Mouse (Mus musculus): ENCODE data around the gene Prima1. TPM values are rescaled to one million over a fixed set of nuclear protein-coding genes. Genes with fewer than 3 reads are reported as not detected.

The Prima1 gene
- polyA plus RNA-seq, 1 experiment from 2014 or later = 2.0 TPM

DNA sequence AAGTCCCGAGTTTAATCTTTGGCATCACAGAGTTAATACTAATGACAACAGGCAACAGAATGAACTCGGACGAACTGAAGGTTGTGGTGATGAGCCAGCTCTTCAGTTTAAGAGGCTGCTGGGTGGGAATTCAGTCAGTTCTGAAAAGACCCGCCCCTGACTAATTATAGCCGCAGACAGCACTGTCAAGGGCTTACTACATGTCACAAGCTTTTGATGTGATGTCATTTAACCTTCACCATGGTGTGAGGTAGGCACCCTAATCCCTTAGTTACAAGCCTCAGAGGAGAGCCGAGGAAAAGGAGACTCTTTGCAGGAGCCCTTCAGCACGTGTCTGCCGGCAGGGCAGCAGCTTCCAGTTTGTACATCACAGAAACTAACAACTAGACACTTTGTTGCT lies 53.7 kb downstream of the Prima1 start:
- no peaks in the 10 kb centered on the region for H3K27me3 ChIP-seq (ENCODE audit: control insufficient read depth, insufficient read depth, low read length)
- ATAC-seq (ENCODE audit: insufficient read depth, low FRiP score, low TSS enrichment) = no peak
- no peak overlapping the region for H3K9ac ChIP-seq (ENCODE audit: low read length)
- no peak overlapping the region for H3K27ac ChIP-seq (ENCODE audit: low read depth, low read length)
- H3K4me3 ChIP-seq (ENCODE audit: low read depth, low read length) = no peak overlapping the region
- WGBS = 76% methylated on average over 8 of the region's 8 CpGs
- H3K9me3 ChIP-seq (ENCODE audit: control insufficient read depth, low read length) = no peaks in the 10 kb centered on the region
- H3K36me3 ChIP-seq (ENCODE audit: control insufficient read depth, insufficient read depth, low read length) = no peaks in the 10 kb centered on the region
- H3K4me2 ChIP-seq (ENCODE audit: low read depth) = no peak overlapping the region
- DNase-seq (ENCODE audit: low spot score) = no peak
- H3K4me1 ChIP-seq (ENCODE audit: control insufficient read depth, insufficient read depth, low read length) = no peaks in the 10 kb centered on the region

- DNase-seq (ENCODE audit: low spot score) = no peak
- no peak for ATAC-seq (ENCODE audit: insufficient read depth, low FRiP score, low TSS enrichment)
- Histone ChIP-seq H3K4me3 (ENCODE audit: low read depth, low read length) (no peak overlapping the region), H3K4me2 (ENCODE audit: low read depth) (no peak overlapping the region), H3K27ac (ENCODE audit: low read depth, low read length) (no peak overlapping the region), H3K9ac (ENCODE audit: low read length) (no peak overlapping the region), H3K9me3 (ENCODE audit: control insufficient read depth, low read length) (no peaks in the 10 kb centered on the region), H3K4me1 (ENCODE audit: control insufficient read depth, insufficient read depth, low read length) (no peaks in the 10 kb centered on the region), H3K36me3 (ENCODE audit: control insufficient read depth, insufficient read depth, low read length) (no peaks in the 10 kb centered on the region), H3K27me3 (ENCODE audit: control insufficient read depth, insufficient read depth, low read length) (no peaks in the 10 kb centered on the region)
- 74% methylated on average over 7 of the region's 7 CpGs for WGBS
Measured at GRCm38 (mm10) chr12:103187020-103187419, 54.9 kb downstream of the Prima1 start.

GRCm38 (mm10) chr12:103183057-103183456 lies 58.9 kb downstream of the Prima1 start:
- no peak overlapping the region for H3K9ac ChIP-seq (ENCODE audit: low read length)
- ATAC-seq (ENCODE audit: insufficient read depth, low FRiP score, low TSS enrichment) = no peak

DNA sequence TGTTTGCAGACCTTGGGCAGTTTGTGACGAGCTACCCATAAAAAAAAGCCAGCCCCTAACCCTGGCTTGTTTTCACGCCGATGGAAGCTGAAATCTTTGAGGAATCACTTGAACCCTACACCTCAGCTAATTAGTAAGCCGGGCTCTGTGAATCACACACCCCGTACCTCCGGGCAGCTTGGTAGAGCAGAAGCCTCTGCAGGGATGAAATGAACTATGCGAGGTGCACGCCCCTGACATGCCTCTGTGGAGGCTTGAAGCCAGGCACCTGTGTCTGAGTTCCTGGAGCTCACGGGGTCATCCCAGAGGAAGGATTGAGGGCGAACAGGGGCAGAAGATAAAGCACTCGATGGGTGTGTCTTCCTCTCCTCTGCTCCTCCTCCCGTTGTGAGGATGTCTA lies 73.1 kb downstream of the Prima1 start:
- Histone ChIP-seq H3K36me3 (ENCODE audit: control insufficient read depth, insufficient read depth, low read length) (no peaks in the 10 kb centered on the region), H3K9ac (ENCODE audit: low read length) (no peak overlapping the region), H3K4me1 (ENCODE audit: control insufficient read depth, insufficient read depth, low read length) (0 out of 2 replicates have a peak, but pooled peaks cover 5% of the 10 kb centered on the region), H3K4me2 (ENCODE audit: low read depth) (no peak overlapping the region), H3K27me3 (ENCODE audit: control insufficient read depth, insufficient read depth, low read length) (no peaks in the 10 kb centered on the region), H3K9me3 (ENCODE audit: control insufficient read depth, low read length) (no peaks in the 10 kb centered on the region), H3K27ac (ENCODE audit: low read depth, low read length) (no peak overlapping the region), H3K4me3 (ENCODE audit: low read depth, low read length) (no peak overlapping the region)
- DNase-seq (ENCODE audit: low spot score) = no peak
- ATAC-seq (ENCODE audit: insufficient read depth, low FRiP score, low TSS enrichment) = no peak
- WGBS = 83% methylated on average over 12 of the region's 12 CpGs

More at GRCm38 (mm10) chr12:103183057-103183456, 58.9 kb downstream of the Prima1 start:
- Histone ChIP-seq H3K9me3 (ENCODE audit: control insufficient read depth, low read length) (no peaks in the 10 kb centered on the region), H3K27me3 (ENCODE audit: control insufficient read depth, insufficient read depth, low read length) (no peaks in the 10 kb centered on the region), H3K4me1 (ENCODE audit: control insufficient read depth, insufficient read depth, low read length) (no peaks in the 10 kb centered on the region), H3K4me2 (ENCODE audit: low read depth) (no peak overlapping the region), H3K27ac (ENCODE audit: low read depth, low read length) (no peak overlapping the region), H3K36me3 (ENCODE audit: control insufficient read depth, insufficient read depth, low read length) (no peaks in the 10 kb centered on the region), H3K4me3 (ENCODE audit: low read depth, low read length) (no peak overlapping the region)
- DNase-seq (ENCODE audit: low spot score) = no peak
- 13% methylated on average over 7 of the region's 7 CpGs for WGBS

DNA sequence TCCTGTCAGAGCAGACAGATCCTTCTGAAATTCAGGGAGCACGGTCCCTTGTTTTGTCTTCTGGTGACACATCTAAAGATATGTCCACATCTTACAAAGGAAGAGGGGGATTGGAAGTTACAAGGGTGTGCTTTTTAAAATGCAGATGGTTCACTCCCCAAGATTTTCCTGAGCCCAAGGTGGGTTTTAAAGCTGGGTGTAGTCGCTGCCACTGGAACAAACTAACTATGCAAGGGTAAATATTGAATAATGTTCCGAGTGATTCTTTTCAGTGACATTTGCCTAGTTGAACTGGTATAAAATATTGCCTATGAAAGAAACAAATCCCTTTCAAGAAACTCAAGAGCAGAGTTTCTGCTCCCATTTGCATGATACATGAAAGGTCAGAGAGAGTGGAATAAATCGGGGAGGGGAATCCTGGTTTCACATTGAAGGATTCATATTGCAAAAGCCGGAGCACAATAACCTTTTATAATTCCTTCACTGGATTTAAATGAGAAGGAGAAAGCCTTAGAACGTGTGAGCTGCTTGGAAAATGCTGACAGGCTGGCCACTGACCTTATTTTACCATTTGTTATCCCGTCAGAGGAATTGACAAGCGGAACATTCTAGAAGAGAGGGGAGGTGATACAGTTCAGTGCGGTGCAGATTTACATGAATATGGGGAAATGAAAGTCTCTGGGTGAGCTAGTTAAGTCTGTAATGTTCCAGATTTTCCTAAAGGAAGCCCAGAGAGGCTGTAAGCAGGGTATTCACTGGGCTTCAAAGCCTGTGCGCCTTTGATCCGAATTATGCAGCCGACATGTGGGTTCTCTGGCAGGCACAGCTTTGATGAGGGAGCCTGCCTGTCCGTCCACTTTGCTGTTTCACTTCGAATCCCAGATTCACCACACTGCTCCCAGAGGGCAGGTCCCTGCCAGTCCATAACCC lies 77.6 kb downstream of the Prima1 start:
- ATAC-seq (ENCODE audit: insufficient read depth, low FRiP score, low TSS enrichment) (no peak; the same call in 1 of the 2 replicates), DNase-seq (ENCODE audit: low spot score) (no peak)
- Histone ChIP-seq H3K4me2 (ENCODE audit: low read depth) (no peak overlapping the region), H3K9ac (ENCODE audit: low read length) (no peak overlapping the region), H3K27ac (ENCODE audit: low read depth, low read length) (no peak overlapping the region), H3K27me3 (ENCODE audit: control insufficient read depth, insufficient read depth, low read length) (no peaks in the 10 kb centered on the region), H3K4me3 (ENCODE audit: low read depth, low read length) (no peak overlapping the region), H3K36me3 (ENCODE audit: control insufficient read depth, insufficient read depth, low read length) (no peaks in the 10 kb centered on the region), H3K9me3 (ENCODE audit: control insufficient read depth, low read length) (no peaks in the 10 kb centered on the region), H3K4me1 (ENCODE audit: control insufficient read depth, insufficient read depth, low read length) (0 out of 2 replicates have a peak, but pooled peaks cover 5% of the 10 kb centered on the region)
- WGBS = 47% methylated on average over 14 of the region's 14 CpGs

- Histone ChIP-seq H3K4me2 (ENCODE audit: low read depth) (no peak overlapping the region), H3K4me3 (ENCODE audit: low read depth, low read length) (no peak overlapping the region), H3K9me3 (ENCODE audit: control insufficient read depth, low read length) (no peaks in the 10 kb centered on the region), H3K27ac (ENCODE audit: low read depth, low read length) (no peak overlapping the region), H3K4me1 (ENCODE audit: control insufficient read depth, insufficient read depth, low read length) (0 out of 2 replicates have a peak, but pooled peaks cover 5% of the 10 kb centered on the region), H3K9ac (ENCODE audit: low read length) (no peak overlapping the region), H3K27me3 (ENCODE audit: control insufficient read depth, insufficient read depth, low read length) (no peaks in the 10 kb centered on the region), H3K36me3 (ENCODE audit: control insufficient read depth, insufficient read depth, low read length) (no peaks in the 10 kb centered on the region)
- WGBS = 84% methylated on average over 10 of the region's 10 CpGs
- DNase-seq (ENCODE audit: low spot score) (no peak), ATAC-seq (ENCODE audit: insufficient read depth, low FRiP score, low TSS enrichment) (no peak)
Measured at GRCm38 (mm10) chr12:103163596-103163995, 78.4 kb downstream of the Prima1 start.

- Histone ChIP-seq H3K27me3 (ENCODE audit: control insufficient read depth, insufficient read depth, low read length) (no peaks in the 10 kb centered on the region), H3K4me1 (ENCODE audit: control insufficient read depth, insufficient read depth, low read length) (0 out of 2 replicates have a peak, but pooled peaks cover 5% of the 10 kb centered on the region), H3K27ac (ENCODE audit: low read depth, low read length) (no peak overlapping the region), H3K36me3 (ENCODE audit: control insufficient read depth, insufficient read depth, low read length) (no peaks in the 10 kb centered on the region), H3K9me3 (ENCODE audit: control insufficient read depth, low read length) (no peaks in the 10 kb centered on the region), H3K9ac (ENCODE audit: low read length) (no peak overlapping the region), H3K4me2 (ENCODE audit: low read depth) (no peak overlapping the region), H3K4me3 (ENCODE audit: low read depth, low read length) (no peak overlapping the region)
- DNase-seq (ENCODE audit: low spot score) = no peak
- ATAC-seq (ENCODE audit: insufficient read depth, low FRiP score, low TSS enrichment) = no peak
- 95% methylated on average over 4 of the region's 4 CpGs for WGBS
Measured at GRCm38 (mm10) chr12:103160721-103161120, 81.2 kb downstream of the Prima1 start.

- no peaks in the 10 kb centered on the region for H3K36me3 ChIP-seq (ENCODE audit: control insufficient read depth, insufficient read depth, low read length)
- no peak overlapping the region for H3K9ac ChIP-seq (ENCODE audit: low read length)
- no peaks in the 10 kb centered on the region for H3K9me3 ChIP-seq (ENCODE audit: control insufficient read depth, low read length)
- H3K4me1 ChIP-seq (ENCODE audit: control insufficient read depth, insufficient read depth, low read length) = no peaks in the 10 kb centered on the region
- no peak overlapping the region for H3K27ac ChIP-seq (ENCODE audit: low read depth, low read length)
- no peaks in the 10 kb centered on the region for H3K27me3 ChIP-seq (ENCODE audit: control insufficient read depth, insufficient read depth, low read length)
- H3K4me2 ChIP-seq (ENCODE audit: low read depth) = no peak overlapping the region
- ATAC-seq (ENCODE audit: insufficient read depth, low FRiP score, low TSS enrichment) (no peak), DNase-seq (ENCODE audit: low spot score) (no peak)
- WGBS = 76% methylated on average over 8 of the region's 8 CpGs
- no peak overlapping the region for H3K4me3 ChIP-seq (ENCODE audit: low read depth, low read length)
Measured at GRCm38 (mm10) chr12:103159016-103159415, 82.9 kb downstream of the Prima1 start.
